Mouse (Mus musculus) spleen, adult 2 months (tissue): Measurements from ENCODE around the gene Col27a1.

ENCODE experiments used
- CTCF ChIP-seq: fragments of 200-500 bp; IDR thresholded peaks from 2 replicates; pipeline ENCODE4 v1.5.1; 2011; ENCODE audit warnings: mild to moderate bottlenecking, inconsistent platforms; ENCODE audit not compliant: insufficient read depth, insufficient read length, insufficient replicate concordance; ENCODE audit errors: extremely low read depth
- POLR2A ChIP-seq: fragments of 200-500 bp; IDR thresholded peaks from 2 replicates; pipeline ENCODE4 v1.6.1; 2011; ENCODE audit warnings: low read depth, low read length, inconsistent platforms

GRCm38 (mm10) chr4:63217513-63217912 is 3.7 kb downstream of the Col27a1 start:
- TF ChIP-seq CTCF (no peak), POLR2A (no peak)
